Mouse (Mus musculus): Measurements from ENCODE around the gene Pbx4. TPM values are rescaled to one million over a fixed set of nuclear protein-coding genes. Genes with fewer than 3 reads are reported as not detected.

Pbx4 gene
- polyA plus RNA-seq, 1 experiment from 2014 or later: 48.7 TPM

- ATAC-seq (replicated peaks; ENCODE audit: low FRiP score): peak; percentile 67
- Histone ChIP-seq H3K9ac (ENCODE audit: low read length) (peak within 1 kb of the TSS; percentile 85), H3K27ac (ENCODE audit: low read depth, low read length) (peak within 1 kb of the TSS; percentile 80), H3K9me3 (ENCODE audit: control insufficient read depth, low read length) (no peaks in the 10 kb centered on the region), H3K27me3 (ENCODE audit: control insufficient read depth, insufficient read depth, low read length) (no peaks in the 10 kb centered on the region), H3K36me3 (ENCODE audit: control insufficient read depth, insufficient read depth, low read length) (no peaks in the 10 kb centered on the region), H3K4me1 (replicated peaks; ENCODE audit: control insufficient read depth, insufficient read depth, low read length) (peaks cover 13% of the 10 kb centered on the region; the same call in 1 of the 2 replicates), H3K4me3 (ENCODE audit: low read depth, low read length) (peak within 1 kb of the TSS; percentile 73), H3K4me2 (ENCODE audit: low read depth, low read length, severe bottlenecking) (peak within 1 kb of the TSS; percentile 93)
- WGBS: 5% methylated on average over 89 of the region's 89 CpGs
- DNase-seq (ENCODE audit: low spot score): no peak
Observed at GRCm38 (mm10) chr8:69902163-69903062, 70.1 kb downstream of the Pbx4 start, which contains the start of the genes Tssk6, Ndufa13 and Yjefn3. Gene Tssk6, plus strand, starts transcription at chr8:69902184. Gene Ndufa13, minus strand, starts transcription at chr8:69902558. Gene Yjefn3, minus strand, starts transcription at chr8:69902712.

DNA sequence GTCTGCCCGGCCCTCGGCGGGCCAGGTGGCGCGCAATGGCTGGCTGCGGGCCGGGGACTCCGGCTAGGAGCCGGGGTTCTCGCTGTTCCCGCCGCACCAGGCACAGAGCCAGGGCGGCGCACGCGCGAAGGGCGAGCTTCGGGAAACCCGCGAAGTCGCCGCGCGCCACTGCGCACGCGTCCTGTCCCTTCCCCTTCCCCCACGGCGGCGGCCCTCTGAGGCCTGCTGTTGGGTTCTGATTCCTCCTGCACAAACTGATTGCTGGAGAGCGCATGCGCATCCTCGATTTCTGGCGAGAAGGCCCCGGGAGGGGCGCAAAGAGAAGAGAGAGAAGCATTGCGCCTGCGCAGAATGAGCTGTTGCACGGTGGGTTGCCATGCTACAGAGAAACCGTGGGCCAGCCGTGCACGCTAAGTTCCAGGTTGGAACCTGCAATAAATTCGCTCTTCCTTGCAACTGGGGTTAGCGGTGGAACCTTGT is 70.8 kb downstream of the Pbx4 start:
- DNase-seq (ENCODE audit: low spot score): peak; percentile 100
- under 1% methylated on average over 45 of the region's 45 CpGs for WGBS
- peak overlapping the region; percentile 85 for H3K9ac ChIP-seq (ENCODE audit: low read length)
- H3K9me3 ChIP-seq (ENCODE audit: control insufficient read depth, low read length): no peaks in the 10 kb centered on the region
- peaks cover 13% of the 10 kb centered on the region; the same call in 1 of the 2 replicates for H3K4me1 ChIP-seq (replicated peaks; ENCODE audit: control insufficient read depth, insufficient read depth, low read length)
- peak; percentile 89 for ATAC-seq (replicated peaks; ENCODE audit: low FRiP score)
- peak overlapping the region; percentile 80 for H3K27ac ChIP-seq (ENCODE audit: low read depth, low read length)
- H3K36me3 ChIP-seq (ENCODE audit: control insufficient read depth, insufficient read depth, low read length): no peaks in the 10 kb centered on the region
- H3K4me3 ChIP-seq (ENCODE audit: low read depth, low read length): peak overlapping the region; percentile 73
- peak overlapping the region; percentile 93 for H3K4me2 ChIP-seq (ENCODE audit: low read depth, low read length, severe bottlenecking)
- no peaks in the 10 kb centered on the region for H3K27me3 ChIP-seq (ENCODE audit: control insufficient read depth, insufficient read depth, low read length)

DNA sequence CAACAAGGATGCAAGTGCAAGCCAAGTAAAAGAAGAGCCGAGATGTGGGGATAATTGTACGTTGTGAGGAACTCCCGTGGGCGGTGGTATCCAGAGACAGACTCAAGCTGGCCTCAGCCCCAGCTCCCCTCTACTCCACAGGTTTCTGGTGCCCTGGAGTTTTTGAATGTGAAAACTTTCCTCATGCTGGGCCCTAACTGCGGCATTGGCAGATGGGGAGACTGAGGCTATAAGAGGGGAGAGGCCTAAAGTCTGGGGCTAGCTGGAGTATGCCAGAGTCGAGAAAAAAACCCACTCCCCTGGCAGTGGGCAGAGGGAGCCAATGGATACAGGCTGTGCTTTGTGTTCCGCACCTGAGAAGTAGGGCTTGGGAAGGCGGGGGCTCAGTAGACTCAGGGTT is 71.8 kb downstream of the Pbx4 start:
- H3K4me2 ChIP-seq (ENCODE audit: low read depth, low read length, severe bottlenecking): no peak overlapping the region; the same call in 1 of the 2 replicates
- 75% methylated on average over 8 of the region's 8 CpGs for WGBS
- H3K9me3 ChIP-seq (ENCODE audit: control insufficient read depth, low read length): no peaks in the 10 kb centered on the region
- DNase-seq (ENCODE audit: low spot score) (no peak), ATAC-seq (replicated peaks; ENCODE audit: low FRiP score) (no peak)
- H3K27me3 ChIP-seq (ENCODE audit: control insufficient read depth, insufficient read depth, low read length): no peaks in the 10 kb centered on the region
- no peaks in the 10 kb centered on the region; the same call in 1 of the 2 replicates for H3K36me3 ChIP-seq (ENCODE audit: control insufficient read depth, insufficient read depth, low read length)
- no peak overlapping the region for H3K4me3 ChIP-seq (ENCODE audit: low read depth, low read length)
- peaks cover 13% of the 10 kb centered on the region; the same call in 1 of the 2 replicates for H3K4me1 ChIP-seq (replicated peaks; ENCODE audit: control insufficient read depth, insufficient read depth, low read length)
- H3K27ac ChIP-seq (ENCODE audit: low read depth, low read length): no peak overlapping the region
- H3K9ac ChIP-seq (ENCODE audit: low read length): no peak overlapping the region

- Histone ChIP-seq H3K27ac (ENCODE audit: low read depth, low read length) (no peak overlapping the region), H3K4me3 (ENCODE audit: low read depth, low read length) (no peak overlapping the region), H3K9me3 (ENCODE audit: control insufficient read depth, low read length) (no peaks in the 10 kb centered on the region), H3K9ac (ENCODE audit: low read length) (no peak overlapping the region), H3K36me3 (ENCODE audit: control insufficient read depth, insufficient read depth, low read length) (peaks cover 7% of the 10 kb centered on the region; the same call in 1 of the 2 replicates), H3K4me1 (replicated peaks; ENCODE audit: control insufficient read depth, insufficient read depth, low read length) (peaks cover 9% of the 10 kb centered on the region; the same call in 1 of the 2 replicates), H3K4me2 (ENCODE audit: low read depth, low read length, severe bottlenecking) (no peak overlapping the region), H3K27me3 (ENCODE audit: control insufficient read depth, insufficient read depth, low read length) (no peaks in the 10 kb centered on the region)
- ATAC-seq (replicated peaks; ENCODE audit: low FRiP score) (no peak), DNase-seq (ENCODE audit: low spot score) (no peak)
- WGBS: 93% methylated on average over 2 of the region's 2 CpGs
Observed at GRCm38 (mm10) chr8:69906260-69906659, 74.0 kb downstream of the Pbx4 start.

DNA sequence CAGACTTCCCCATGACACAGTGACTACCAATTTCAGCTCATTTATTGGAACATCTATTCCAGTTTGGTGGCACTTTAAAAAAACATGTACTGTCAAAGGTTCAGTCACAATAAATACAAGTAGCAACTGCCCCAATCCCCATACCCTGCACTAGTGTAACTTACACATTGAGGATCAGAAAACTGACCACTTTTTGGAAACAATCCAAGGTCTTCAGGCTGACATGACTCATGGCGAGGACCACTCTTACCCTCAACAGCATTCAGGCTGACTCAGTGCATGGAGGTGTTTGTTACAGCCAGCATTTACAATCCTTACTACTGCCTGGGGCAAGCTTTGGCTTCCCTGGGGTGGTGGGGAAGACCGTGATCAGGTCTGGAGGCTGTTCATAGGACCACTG is 74.8 kb downstream of the Pbx4 start:
- Histone ChIP-seq H3K36me3 (ENCODE audit: control insufficient read depth, insufficient read depth, low read length) (peaks cover 7% of the 10 kb centered on the region; the same call in 1 of the 2 replicates), H3K4me3 (ENCODE audit: low read depth, low read length) (no peak overlapping the region), H3K27me3 (ENCODE audit: control insufficient read depth, insufficient read depth, low read length) (no peaks in the 10 kb centered on the region), H3K27ac (ENCODE audit: low read depth, low read length) (no peak overlapping the region), H3K9ac (ENCODE audit: low read length) (no peak overlapping the region), H3K4me1 (replicated peaks; ENCODE audit: control insufficient read depth, insufficient read depth, low read length) (peaks cover 6% of the 10 kb centered on the region; the same call in 1 of the 2 replicates), H3K9me3 (ENCODE audit: control insufficient read depth, low read length) (no peaks in the 10 kb centered on the region), H3K4me2 (ENCODE audit: low read depth, low read length, severe bottlenecking) (no peak overlapping the region)
- no peak for ATAC-seq (replicated peaks; ENCODE audit: low FRiP score)
- no peak for DNase-seq (ENCODE audit: low spot score)
- 85% methylated on average over 2 of the region's 2 CpGs for WGBS

DNA sequence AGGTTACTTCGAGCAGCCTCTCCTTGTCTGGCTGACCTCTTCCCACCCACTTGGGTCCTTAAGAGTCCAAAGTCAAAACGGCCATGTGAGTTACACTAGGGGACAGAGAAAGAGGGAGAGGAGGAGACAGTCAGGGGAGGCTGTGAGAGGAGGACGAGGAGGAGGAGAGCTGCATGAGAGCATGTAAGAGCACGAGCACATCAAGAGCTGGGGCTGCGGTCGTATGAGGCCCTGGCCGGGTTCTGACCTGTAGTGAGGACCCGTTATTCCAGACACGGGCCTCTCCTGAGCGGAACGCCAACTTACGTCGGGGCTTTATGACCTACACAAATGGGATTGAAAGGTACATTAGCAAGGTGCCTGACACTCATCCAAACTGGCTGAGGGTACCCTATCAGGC is 79.6 kb downstream of the Pbx4 start:
- H3K9ac ChIP-seq (ENCODE audit: low read length): no peak overlapping the region
- WGBS: 91% methylated on average over 13 of the region's 13 CpGs
- no peaks in the 10 kb centered on the region for H3K4me1 ChIP-seq (replicated peaks; ENCODE audit: control insufficient read depth, insufficient read depth, low read length)
- H3K4me2 ChIP-seq (ENCODE audit: low read depth, low read length, severe bottlenecking): no peak overlapping the region
- H3K4me3 ChIP-seq (ENCODE audit: low read depth, low read length): no peak overlapping the region
- H3K9me3 ChIP-seq (ENCODE audit: control insufficient read depth, low read length): no peaks in the 10 kb centered on the region
- no peak for DNase-seq (ENCODE audit: low spot score)
- H3K27me3 ChIP-seq (ENCODE audit: control insufficient read depth, insufficient read depth, low read length): no peaks in the 10 kb centered on the region
- no peak for ATAC-seq (replicated peaks; ENCODE audit: low FRiP score)
- H3K27ac ChIP-seq (ENCODE audit: low read depth, low read length): no peak overlapping the region
- H3K36me3 ChIP-seq (ENCODE audit: control insufficient read depth, insufficient read depth, low read length): peaks cover 17% of the 10 kb centered on the region; the same call in 1 of the 2 replicates

GRCm38 (mm10) chr8:69912478-69913074 is 80.3 kb downstream of the Pbx4 start:
- 91% methylated on average over 12 of the region's 12 CpGs for WGBS
- DNase-seq (ENCODE audit: low spot score) (no peak), ATAC-seq (replicated peaks; ENCODE audit: low FRiP score) (no peak)
- Histone ChIP-seq H3K27me3 (ENCODE audit: control insufficient read depth, insufficient read depth, low read length) (no peaks in the 10 kb centered on the region), H3K4me3 (ENCODE audit: low read depth, low read length) (no peak overlapping the region), H3K27ac (ENCODE audit: low read depth, low read length) (no peak overlapping the region), H3K9me3 (ENCODE audit: control insufficient read depth, low read length) (no peaks in the 10 kb centered on the region), H3K36me3 (ENCODE audit: control insufficient read depth, insufficient read depth, low read length) (peaks cover 17% of the 10 kb centered on the region; the same call in 1 of the 2 replicates), H3K9ac (ENCODE audit: low read length) (no peak overlapping the region), H3K4me1 (replicated peaks; ENCODE audit: control insufficient read depth, insufficient read depth, low read length) (no peaks in the 10 kb centered on the region), H3K4me2 (ENCODE audit: low read depth, low read length, severe bottlenecking) (no peak overlapping the region)

GRCm38 (mm10) chr8:69914526-69914925 is 82.2 kb downstream of the Pbx4 start:
- no peak for DNase-seq (ENCODE audit: low spot score)
- 87% methylated on average over 4 of the region's 4 CpGs for WGBS
- Histone ChIP-seq H3K27me3 (ENCODE audit: control insufficient read depth, insufficient read depth, low read length) (no peaks in the 10 kb centered on the region), H3K4me3 (ENCODE audit: low read depth, low read length) (no peak overlapping the region), H3K4me2 (ENCODE audit: low read depth, low read length, severe bottlenecking) (no peak overlapping the region), H3K36me3 (ENCODE audit: control insufficient read depth, insufficient read depth, low read length) (peaks cover 14% of the 10 kb centered on the region; the same call in 1 of the 2 replicates), H3K9me3 (ENCODE audit: control insufficient read depth, low read length) (no peaks in the 10 kb centered on the region), H3K4me1 (replicated peaks; ENCODE audit: control insufficient read depth, insufficient read depth, low read length) (no peaks in the 10 kb centered on the region), H3K9ac (ENCODE audit: low read length) (no peak overlapping the region), H3K27ac (ENCODE audit: low read depth, low read length) (no peak overlapping the region)
- no peak for ATAC-seq (replicated peaks; ENCODE audit: low FRiP score)

Data from forebrain, embryonic 11.5 days (tissue).